Mouse (Mus musculus) kidney, adult 2 months (tissue): ENCODE measurements around the gene Nectin4.

Experiments
- CTCF ChIP-seq: fragments of 200-500 bp; conservative IDR thresholded peaks from 2 replicates; pipeline ENCODE4 v1.5.1; 2011; ENCODE audit warnings: low read depth, mild to moderate bottlenecking, control low read depth, low read length, moderate library complexity, mixed read lengths; ENCODE audit not compliant: insufficient read depth, insufficient read length
- POLR2A ChIP-seq: fragments of 200-500 bp; IDR thresholded peaks from one replicate; pipeline ENCODE4 v1.6.1; 2011; ENCODE audit warnings: low read depth, low read length, control low read depth

DNA sequence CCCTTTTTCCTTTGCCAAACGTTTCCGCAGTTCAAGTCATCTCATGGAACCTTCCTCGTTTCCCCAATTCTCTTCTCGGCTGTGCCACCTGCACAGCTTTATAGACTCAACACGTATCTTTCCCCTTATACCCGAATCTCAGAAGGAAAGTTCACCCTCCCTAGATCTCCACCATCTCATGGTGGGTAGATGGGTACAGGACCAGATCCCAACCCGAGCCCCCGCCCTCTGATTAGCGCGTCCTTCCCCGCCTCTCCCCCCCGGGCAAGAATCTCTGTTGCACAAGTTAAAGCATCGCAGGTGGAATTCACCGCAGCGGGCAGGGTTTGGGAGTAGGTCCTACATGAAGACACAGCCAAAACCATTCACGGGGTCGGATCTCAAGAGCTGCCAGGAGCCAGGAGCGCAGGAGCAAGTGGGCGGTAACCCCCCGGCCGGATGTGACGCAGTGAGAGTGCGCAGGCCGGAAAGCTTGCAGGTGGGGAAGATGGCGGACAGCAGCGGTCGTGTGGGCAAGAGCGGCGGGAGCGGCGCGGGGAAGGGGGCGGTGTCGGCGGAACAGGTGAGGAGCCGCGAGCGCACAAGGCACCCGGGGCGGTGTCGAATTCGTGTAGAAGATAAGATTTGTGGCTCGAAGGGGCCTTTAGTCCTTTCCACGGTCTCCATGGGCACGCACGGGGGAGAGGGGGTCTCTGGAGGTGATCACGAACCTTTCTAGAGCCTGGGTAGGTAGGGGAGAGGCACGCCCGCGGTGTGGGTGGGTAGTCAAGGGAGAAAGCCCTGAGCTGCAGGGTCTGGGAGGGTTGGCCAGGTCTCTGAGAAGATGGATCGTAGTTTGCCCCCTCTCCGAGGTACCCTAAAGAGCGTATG, 24.4 kb upstream of the Nectin4 start, which contains the start of the genes Nit1 and Pfdn2:
- TF ChIP-seq CTCF (no peak), POLR2A (peak; percentile 56)
